Mouse (Mus musculus) hindbrain, embryonic 10.5 days (tissue): ENCODE results near the gene Cchcr1. TPM values are rescaled to one million over a fixed set of nuclear protein-coding genes. Genes with fewer than 3 reads are reported as not detected.
A peak's percentile ranks its signal among the peaks of the same experiment; 100 is the strongest.

Source experiments
- DNase-seq: peaks from one replicate; pipeline ENCODE4 v3.0.0-alpha.2; 2017; ENCODE audit warnings: low spot score
- H3K27ac ChIP-seq: fragments of 300-500 bp; sonication (generic); 2 replicates; pipeline ENCODE4 v1.5.1; 2016; ENCODE audit warnings: mild to moderate bottlenecking, moderate library complexity
- H3K27me3 ChIP-seq: fragments of 300-500 bp; sonication (generic); 2 replicates; pipeline ENCODE4 v1.6.1; 2016; ENCODE audit warnings: mild to moderate bottlenecking; ENCODE audit not compliant: poor library complexity, insufficient read depth, severe bottlenecking
- H3K36me3 ChIP-seq: fragments of 300-500 bp; sonication (generic); 2 replicates; pipeline ENCODE4 v1.6.1; 2016; ENCODE audit warnings: mild to moderate bottlenecking, moderate library complexity
- H3K4me1 ChIP-seq: fragments of 300-500 bp; sonication (generic); replicated peaks from 2 replicates; pipeline ENCODE4 v1.6.1; 2016; ENCODE audit warnings: mild to moderate bottlenecking
- H3K4me3 ChIP-seq: fragments of 300-500 bp; sonication (generic); 2 replicates; pipeline ENCODE4 v1.5.1; 2016; ENCODE audit warnings: mild to moderate bottlenecking, moderate library complexity
- H3K9me3 ChIP-seq: fragments of 300-500 bp; sonication (generic); 2 replicates; pipeline ENCODE4 v1.6.1; 2016; ENCODE audit warnings: mild to moderate bottlenecking, moderate library complexity
- WGBS: fragments of 180-500 bp; shearing (Covaris S2); methylation state at CpG from one replicate; pipeline ENCODE4 v1.1.7; 2016; 5-methylcytosine and 5-hydroxymethylcytosine counted together
- polyA plus RNA-seq: library from polyadenylated mRNA; unstranded; fragments of >200 nt; fragmentation: Nextera tagmentation; extraction: Ambion mirVana; gene quantifications from 2 replicates; pipeline ENCODE4 v1.2.1, GENCODE M21; 2016

Gene Cchcr1
- polyA plus RNA-seq, 1 experiment from 2014 or later = 19.6 TPM

DNA sequence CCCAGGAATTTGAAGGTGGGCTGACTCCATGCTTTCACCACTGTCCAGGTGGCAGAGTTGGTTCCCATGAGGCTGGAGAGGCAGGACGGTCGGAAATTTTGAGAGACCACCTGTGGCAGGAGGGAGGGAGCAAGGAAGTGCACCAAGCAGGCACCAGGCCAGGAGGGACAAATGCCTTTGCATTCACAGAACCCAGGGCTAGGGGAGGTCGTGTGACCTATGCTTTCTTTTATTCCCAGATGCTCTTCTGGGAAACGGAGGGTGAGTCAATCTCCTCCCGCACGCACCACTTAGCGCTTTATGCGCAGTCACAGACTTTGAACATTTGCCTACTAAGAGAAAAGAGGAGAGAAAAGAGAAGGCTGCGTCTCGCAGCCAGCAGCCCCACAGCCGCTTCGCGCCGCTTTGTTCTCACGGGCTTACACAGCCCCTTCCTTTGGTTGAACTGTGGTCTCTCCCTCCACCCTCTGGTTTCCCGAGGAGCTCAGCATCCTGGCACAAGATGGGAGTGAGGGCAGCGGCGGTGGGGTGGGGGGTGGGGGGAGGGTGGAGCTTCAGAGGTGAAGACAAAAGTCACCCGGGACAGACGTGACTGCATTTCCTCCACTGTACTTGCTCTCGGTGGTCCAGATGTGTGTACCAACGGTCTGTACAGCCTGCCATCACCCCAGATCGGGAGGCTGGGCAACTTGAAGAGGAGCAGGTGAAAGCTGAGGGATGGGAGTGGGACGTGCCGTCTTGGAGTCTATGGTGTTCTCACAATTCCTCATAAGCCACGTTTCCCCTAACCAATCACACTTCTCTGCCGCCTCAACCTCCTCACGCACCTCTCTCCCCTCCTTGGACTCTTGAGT, 52.4 kb downstream of the Cchcr1 start:
- Histone ChIP-seq H3K36me3 (no peaks in the 10 kb centered on the region), H3K27me3 (peaks cover 43% of the 10 kb centered on the region), H3K4me3 (peak overlapping the region; percentile 47), H3K9me3 (0 out of 2 replicates have a peak, but pooled peaks cover 3% of the 10 kb centered on the region), H3K27ac (peak overlapping the region; percentile 81), H3K4me1 (peaks cover 22% of the 10 kb centered on the region)
- 3% methylated on average over 28 of the region's 28 CpGs for whole genome bisulfite sequencing
- DNase-seq = peak; percentile 61

DNA sequence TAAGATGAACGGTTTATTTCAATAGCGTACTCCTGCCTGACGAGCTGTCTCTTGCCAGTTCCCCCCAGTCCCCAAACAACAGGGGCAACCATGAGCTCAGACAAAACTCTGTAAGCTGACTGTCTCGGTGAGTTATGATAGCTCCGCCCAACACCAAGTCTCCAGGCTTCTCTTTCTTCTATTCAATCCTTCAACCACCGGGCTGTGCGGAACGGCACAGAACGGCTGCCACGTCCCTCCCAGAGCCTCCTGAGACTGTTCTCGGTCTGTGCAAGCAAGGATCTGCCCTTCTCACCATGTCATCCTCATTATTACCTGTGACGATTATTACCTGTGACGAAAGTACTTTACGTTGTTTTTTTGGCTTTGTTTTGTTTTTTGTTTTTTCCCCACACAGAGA, 53.9 kb downstream of the Cchcr1 start:
- no peak for DNase-seq
- no peak overlapping the region for H3K27ac ChIP-seq
- H3K4me3 ChIP-seq = no peak overlapping the region
- no peaks in the 10 kb centered on the region for H3K36me3 ChIP-seq
- 80% methylated on average over 14 of the region's 14 CpGs for WGBS
- peaks cover 51% of the 10 kb centered on the region for H3K27me3 ChIP-seq
- H3K4me1 ChIP-seq = peaks cover 22% of the 10 kb centered on the region
- 0 out of 2 replicates have a peak, but pooled peaks cover 3% of the 10 kb centered on the region for H3K9me3 ChIP-seq

DNA sequence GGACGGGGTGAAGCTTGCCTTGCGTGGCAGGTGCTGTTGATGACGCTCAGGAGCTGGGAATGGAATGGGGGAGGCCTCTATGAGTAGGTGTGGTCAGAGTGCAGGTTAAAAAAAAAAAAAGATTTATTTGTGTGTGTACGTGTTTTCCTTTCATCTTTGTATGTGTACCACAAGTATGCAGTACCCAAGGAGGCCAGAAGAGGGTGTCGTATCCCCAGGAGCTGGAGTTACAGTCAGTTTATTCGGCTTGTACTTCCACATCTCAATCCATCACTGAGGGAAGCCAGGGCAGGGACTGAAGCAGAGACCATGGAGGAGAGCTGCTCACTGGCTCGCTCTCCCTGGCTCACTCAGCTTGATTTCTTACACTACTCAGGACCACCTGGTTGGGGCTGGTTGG, 54.6 kb downstream of the Cchcr1 start:
- Histone ChIP-seq H3K27ac (no peak overlapping the region), H3K9me3 (0 out of 2 replicates have a peak, but pooled peaks cover 3% of the 10 kb centered on the region), H3K4me3 (no peak overlapping the region), H3K27me3 (peaks cover 56% of the 10 kb centered on the region), H3K36me3 (no peaks in the 10 kb centered on the region), H3K4me1 (peaks cover 22% of the 10 kb centered on the region)
- WGBS = 96% methylated on average over 7 of the region's 7 CpGs
- no peak for DNase-seq

DNA sequence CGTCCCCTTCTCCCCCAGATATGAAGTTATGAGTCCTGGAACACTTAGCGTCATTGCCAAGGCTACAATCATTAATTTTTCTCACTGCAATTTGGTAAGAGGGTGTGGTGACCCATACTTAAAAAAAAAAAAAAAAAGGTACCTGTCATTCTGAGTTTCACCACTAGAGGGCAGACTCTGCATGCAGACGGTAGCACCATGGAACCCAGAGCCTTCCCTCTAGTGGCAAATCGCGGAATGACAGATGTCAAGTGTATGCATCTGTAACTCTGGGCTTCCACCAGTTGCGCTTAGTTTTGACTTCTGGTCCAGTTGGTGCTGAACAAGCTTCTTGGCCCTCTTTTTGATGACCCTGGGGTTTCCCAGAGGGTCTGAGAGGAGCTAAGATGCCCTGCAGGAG, 61.3 kb downstream of the Cchcr1 start:
- WGBS = 15% methylated on average over 6 of the region's 6 CpGs
- Histone ChIP-seq H3K27me3 (peaks cover 13% of the 10 kb centered on the region; the same call in 1 of the 2 replicates), H3K9me3 (no peaks in the 10 kb centered on the region), H3K4me3 (no peak overlapping the region), H3K4me1 (no peaks in the 10 kb centered on the region), H3K27ac (no peak overlapping the region), H3K36me3 (no peaks in the 10 kb centered on the region)
- peak; percentile 78 for DNase-seq

Other genes with a start within 250 kb of the Cchcr1 start
- not detected in 2 replicates for gene H2-Q1, start 196.7 kb upstream of the Cchcr1 start, polyA plus RNA-seq
- gene H2-Q2, start 174.9 kb upstream of the Cchcr1 start, polyA plus RNA-seq = 0.73 and 0.76 TPM in 2 replicates
- 2.2 and 2.9 TPM in 2 replicates for gene H2-Q4, start 137.5 kb upstream of the Cchcr1 start, polyA plus RNA-seq
- 0.90 and 1.4 TPM in 2 replicates for gene H2-Q6, start 92.2 kb upstream of the Cchcr1 start, polyA plus RNA-seq
- gene H2-Q7, start 77.9 kb upstream of the Cchcr1 start, polyA plus RNA-seq = 12.1 and 14.3 TPM in 2 replicates
- 0.17 and 0.21 TPM in 2 replicates for gene H2-Q10, start 47.0 kb upstream of the Cchcr1 start, polyA plus RNA-seq
- not detected in 2 replicates for gene Pou5f1, start 11.1 kb upstream of the Cchcr1 start, polyA plus RNA-seq
- 54.5 and 57.0 TPM in 2 replicates for gene Tcf19, start 276 bp upstream of the Cchcr1 start, polyA plus RNA-seq
- gene Psors1c2, start 16.1 kb downstream of the Cchcr1 start, polyA plus RNA-seq = 1.7 and 2.5 TPM in 2 replicates
- 0.10 TPM in 1 of 2 replicates, not detected in the other for gene Cdsn, start 35.0 kb downstream of the Cchcr1 start, polyA plus RNA-seq
- not detected in 2 replicates for gene 2300002M23Rik, start 50.4 kb downstream of the Cchcr1 start, polyA plus RNA-seq
- gene Sfta2, start 84.4 kb downstream of the Cchcr1 start, polyA plus RNA-seq = not detected in 2 replicates
- gene Gm9573, start 109.5 kb downstream of the Cchcr1 start, polyA plus RNA-seq = not detected in 2 replicates
- 0.08 and 0.10 TPM in 2 replicates for gene Mucl3, start 126.6 kb downstream of the Cchcr1 start, polyA plus RNA-seq
- 16.7 and 17.4 TPM in 2 replicates for gene Vars2, start 150.5 kb downstream of the Cchcr1 start, polyA plus RNA-seq
- 45.7 and 56.5 TPM in 2 replicates for gene Gtf2h4, start 156.6 kb downstream of the Cchcr1 start, polyA plus RNA-seq
- 134 and 184 TPM in 2 replicates for gene Ddr1, start 187.5 kb downstream of the Cchcr1 start, polyA plus RNA-seq